Mouse (Mus musculus): ENCODE results near the gene Lrrc49. TPM values are rescaled to one million over a fixed set of nuclear protein-coding genes. Genes with fewer than 3 reads are reported as not detected.

Lrrc49 gene
- polyA plus RNA-seq, 1 experiment from 2014 or later = 9.6 TPM

GRCm38 (mm10) chr9:60546169-60546568 is 141.8 kb downstream of the Lrrc49 start:
- Histone ChIP-seq H3K4me3 (ENCODE audit: low read length) (no peak overlapping the region), H3K9me3 (replicated peaks; ENCODE audit: control insufficient read depth, low read length) (no peaks in the 10 kb centered on the region), H3K4me2 (ENCODE audit: low read depth, low read length) (no peak overlapping the region), H3K27ac (ENCODE audit: low read length) (no peak overlapping the region), H3K36me3 (ENCODE audit: control insufficient read depth, insufficient read depth) (no peaks in the 10 kb centered on the region), H3K27me3 (ENCODE audit: control insufficient read depth, insufficient read depth, low read length) (no peaks in the 10 kb centered on the region), H3K4me1 (ENCODE audit: control insufficient read depth, insufficient read depth, low read length) (peaks cover 5% of the 10 kb centered on the region; the same call in 1 of the 2 replicates), H3K9ac (ENCODE audit: low read length) (no peak overlapping the region)
- ATAC-seq (replicated peaks; ENCODE audit: extremely low read depth, insufficient read depth, low FRiP score) = no peak
- WGBS = 45% methylated on average over 2 of the region's 2 CpGs

- ATAC-seq (replicated peaks; ENCODE audit: extremely low read depth, insufficient read depth, low FRiP score) = no peak
Observed at GRCm38 (mm10) chr9:60545361-60546096, 142.4 kb downstream of the Lrrc49 start.

DNA sequence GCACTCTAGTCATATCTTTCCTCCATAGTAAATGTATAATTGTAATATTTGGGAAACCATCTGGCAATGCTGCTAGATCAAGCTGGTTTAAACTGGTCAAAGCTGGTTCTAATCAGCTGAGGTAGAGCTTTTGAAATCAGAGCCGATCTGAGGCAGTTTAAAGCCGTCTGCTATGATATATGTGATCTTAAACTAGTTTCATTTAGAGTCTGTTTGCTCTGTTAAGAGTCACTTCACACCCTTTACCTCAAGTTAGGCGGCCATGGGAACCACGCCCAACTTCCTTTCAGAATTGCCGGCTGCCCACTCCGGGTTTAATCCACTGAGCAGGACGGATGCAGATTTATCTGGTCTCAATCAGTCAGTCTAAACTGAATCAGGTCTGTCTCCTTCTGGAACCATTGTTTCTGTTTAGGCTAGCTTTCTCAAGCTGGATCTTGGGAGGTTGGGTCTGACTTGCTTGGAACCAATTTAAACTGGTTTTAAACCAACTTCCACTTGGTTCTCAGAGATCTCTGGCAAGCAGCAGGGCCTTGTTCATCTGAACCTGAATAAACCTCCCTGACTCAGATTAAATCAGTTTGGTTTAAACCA is 144.4 kb downstream of the Lrrc49 start:
- no peak overlapping the region for H3K4me2 ChIP-seq (ENCODE audit: low read depth, low read length)
- H3K9ac ChIP-seq (ENCODE audit: low read length) = no peak overlapping the region
- no peaks in the 10 kb centered on the region for H3K36me3 ChIP-seq (ENCODE audit: control insufficient read depth, insufficient read depth)
- no peaks in the 10 kb centered on the region for H3K27me3 ChIP-seq (ENCODE audit: control insufficient read depth, insufficient read depth, low read length)
- no peak overlapping the region for H3K27ac ChIP-seq (ENCODE audit: low read length)
- WGBS = 67% methylated on average over 7 of the region's 7 CpGs
- no peaks in the 10 kb centered on the region for H3K9me3 ChIP-seq (replicated peaks; ENCODE audit: control insufficient read depth, low read length)
- no peak for ATAC-seq (replicated peaks; ENCODE audit: extremely low read depth, insufficient read depth, low FRiP score)
- no peak overlapping the region for H3K4me3 ChIP-seq (ENCODE audit: low read length)
- peaks cover 5% of the 10 kb centered on the region; the same call in 1 of the 2 replicates for H3K4me1 ChIP-seq (ENCODE audit: control insufficient read depth, insufficient read depth, low read length)

More at GRCm38 (mm10) chr9:60545361-60546096, 142.4 kb downstream of the Lrrc49 start:
- peaks cover 5% of the 10 kb centered on the region; the same call in 1 of the 2 replicates for H3K4me1 ChIP-seq (ENCODE audit: control insufficient read depth, insufficient read depth, low read length)
- peak overlapping the region; percentile 3; the same call in 1 of the 2 replicates for H3K4me2 ChIP-seq (ENCODE audit: low read depth, low read length)
- no peaks in the 10 kb centered on the region for H3K27me3 ChIP-seq (ENCODE audit: control insufficient read depth, insufficient read depth, low read length)
- H3K9ac ChIP-seq (ENCODE audit: low read length) = no peak overlapping the region
- no peaks in the 10 kb centered on the region for H3K36me3 ChIP-seq (ENCODE audit: control insufficient read depth, insufficient read depth)
- WGBS = 49% methylated on average over 13 of the region's 13 CpGs
- H3K27ac ChIP-seq (ENCODE audit: low read length) = no peak overlapping the region
- H3K9me3 ChIP-seq (replicated peaks; ENCODE audit: control insufficient read depth, low read length) = no peaks in the 10 kb centered on the region
- no peak overlapping the region for H3K4me3 ChIP-seq (ENCODE audit: low read length)

DNA sequence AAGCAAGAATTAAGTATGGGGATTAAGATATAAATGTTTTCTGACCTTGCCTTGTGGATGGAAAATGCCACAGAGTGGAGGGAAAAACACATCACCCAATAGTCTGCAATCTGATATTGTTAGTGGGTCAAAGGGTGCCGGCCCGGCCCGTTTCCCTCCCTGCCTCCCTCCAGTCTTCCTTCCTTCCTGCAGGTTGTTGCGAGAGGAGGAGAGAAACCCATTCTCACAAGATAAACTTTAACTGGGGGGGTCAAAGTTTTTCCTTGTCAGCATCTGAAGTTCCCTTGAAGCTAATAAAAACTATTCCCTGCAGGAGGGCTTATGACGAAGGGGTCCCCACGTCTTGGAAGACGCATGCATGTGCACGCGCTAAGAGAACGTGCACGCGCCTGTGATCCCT is 157.6 kb downstream of the Lrrc49 start:
- H3K27ac ChIP-seq (ENCODE audit: low read length) = peak overlapping the region; percentile 58
- 0 out of 2 replicates have a peak overlapping the region, but pooled peaks have one; percentile 11 for H3K4me2 ChIP-seq (ENCODE audit: low read depth, low read length)
- no peak overlapping the region for H3K4me3 ChIP-seq (ENCODE audit: low read length)
- H3K36me3 ChIP-seq (ENCODE audit: control insufficient read depth, insufficient read depth) = no peaks in the 10 kb centered on the region
- H3K9ac ChIP-seq (ENCODE audit: low read length) = no peak overlapping the region
- no peaks in the 10 kb centered on the region for H3K27me3 ChIP-seq (ENCODE audit: control insufficient read depth, insufficient read depth, low read length)
- ATAC-seq (replicated peaks; ENCODE audit: extremely low read depth, insufficient read depth, low FRiP score) = no peak
- H3K4me1 ChIP-seq (ENCODE audit: control insufficient read depth, insufficient read depth, low read length) = peaks cover 28% of the 10 kb centered on the region
- WGBS = 80% methylated on average over 12 of the region's 12 CpGs
- no peaks in the 10 kb centered on the region for H3K9me3 ChIP-seq (replicated peaks; ENCODE audit: control insufficient read depth, low read length)

DNA sequence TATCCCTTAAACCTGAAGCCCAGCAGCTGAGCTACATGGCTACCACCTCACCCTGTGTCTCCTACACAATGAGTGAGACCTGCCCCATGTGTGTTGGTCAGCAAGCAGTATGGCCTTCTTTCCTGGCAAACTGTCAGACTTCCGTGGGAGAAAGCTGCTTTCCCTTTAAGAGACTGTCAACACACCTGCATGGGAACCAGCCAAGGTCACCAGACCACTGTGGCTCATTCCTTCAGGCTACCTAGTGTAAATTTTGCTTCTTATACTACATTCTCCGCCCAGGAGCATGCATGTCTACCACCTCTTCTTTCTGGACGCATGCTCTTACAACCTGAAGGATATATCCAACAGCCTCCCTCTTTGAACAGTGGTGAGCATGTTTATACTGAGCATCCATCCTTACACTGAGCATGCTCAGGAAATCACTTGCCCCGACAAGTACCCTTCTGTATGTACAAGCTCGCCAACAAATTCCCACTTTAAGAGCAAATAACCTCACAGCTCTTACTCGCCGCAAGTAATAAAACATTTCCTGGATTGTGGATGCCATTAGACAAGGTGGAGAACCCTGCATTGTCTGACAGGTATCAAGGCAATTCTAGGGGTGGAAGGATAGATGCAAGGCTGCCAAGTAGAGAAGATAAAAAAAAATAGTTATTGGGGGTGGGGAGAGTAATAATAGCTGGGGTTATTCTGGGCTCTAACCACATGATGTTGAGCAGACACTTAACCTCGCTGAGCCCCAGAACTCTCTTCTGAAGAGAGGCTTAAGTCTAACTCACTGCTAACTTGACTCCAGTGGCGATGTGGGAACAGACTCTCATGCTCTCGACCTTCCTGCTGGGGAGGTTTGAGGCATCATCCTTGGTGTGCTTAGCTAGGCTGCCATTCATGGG is 158.4 kb downstream of the Lrrc49 start:
- Histone ChIP-seq H3K4me2 (ENCODE audit: low read depth, low read length) (0 out of 2 replicates have a peak overlapping the region, but pooled peaks have one; percentile 11), H3K9me3 (replicated peaks; ENCODE audit: control insufficient read depth, low read length) (no peaks in the 10 kb centered on the region), H3K4me1 (ENCODE audit: control insufficient read depth, insufficient read depth, low read length) (peaks cover 28% of the 10 kb centered on the region), H3K36me3 (ENCODE audit: control insufficient read depth, insufficient read depth) (no peaks in the 10 kb centered on the region), H3K27ac (ENCODE audit: low read length) (peak overlapping the region; percentile 58), H3K9ac (ENCODE audit: low read length) (no peak overlapping the region), H3K4me3 (ENCODE audit: low read length) (no peak overlapping the region), H3K27me3 (ENCODE audit: control insufficient read depth, insufficient read depth, low read length) (no peaks in the 10 kb centered on the region)
- ATAC-seq (replicated peaks; ENCODE audit: extremely low read depth, insufficient read depth, low FRiP score) = peak; percentile 64
- 59% methylated on average over 10 of the region's 10 CpGs for WGBS

DNA sequence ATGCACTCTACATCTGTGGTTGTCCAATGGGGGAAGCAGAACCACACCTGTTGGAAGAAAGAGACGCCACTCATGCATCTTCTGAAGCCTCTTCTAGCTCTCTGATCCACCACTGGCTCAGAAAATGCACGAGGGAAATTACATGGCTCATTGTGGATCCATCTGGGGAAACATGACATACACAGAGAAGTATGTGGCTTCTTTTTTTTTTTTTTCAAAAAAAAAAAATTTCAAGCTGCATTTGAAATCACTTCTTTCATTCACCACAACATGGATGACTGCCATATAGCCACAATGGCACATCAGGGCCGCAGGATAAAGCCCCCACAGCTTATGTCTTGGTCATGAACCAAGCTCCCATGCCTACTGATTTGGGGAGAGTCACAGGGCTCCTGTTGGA is 159.7 kb downstream of the Lrrc49 start:
- WGBS = 59% methylated on average over 3 of the region's 3 CpGs
- no peaks in the 10 kb centered on the region for H3K36me3 ChIP-seq (ENCODE audit: control insufficient read depth, insufficient read depth)
- H3K4me1 ChIP-seq (ENCODE audit: control insufficient read depth, insufficient read depth, low read length) = peaks cover 28% of the 10 kb centered on the region
- ATAC-seq (replicated peaks; ENCODE audit: extremely low read depth, insufficient read depth, low FRiP score) = no peak
- no peak overlapping the region for H3K4me2 ChIP-seq (ENCODE audit: low read depth, low read length)
- no peak overlapping the region for H3K4me3 ChIP-seq (ENCODE audit: low read length)
- no peaks in the 10 kb centered on the region for H3K27me3 ChIP-seq (ENCODE audit: control insufficient read depth, insufficient read depth, low read length)
- no peaks in the 10 kb centered on the region for H3K9me3 ChIP-seq (replicated peaks; ENCODE audit: control insufficient read depth, low read length)
- H3K9ac ChIP-seq (ENCODE audit: low read length) = no peak overlapping the region
- H3K27ac ChIP-seq (ENCODE audit: low read length) = no peak overlapping the region

DNA sequence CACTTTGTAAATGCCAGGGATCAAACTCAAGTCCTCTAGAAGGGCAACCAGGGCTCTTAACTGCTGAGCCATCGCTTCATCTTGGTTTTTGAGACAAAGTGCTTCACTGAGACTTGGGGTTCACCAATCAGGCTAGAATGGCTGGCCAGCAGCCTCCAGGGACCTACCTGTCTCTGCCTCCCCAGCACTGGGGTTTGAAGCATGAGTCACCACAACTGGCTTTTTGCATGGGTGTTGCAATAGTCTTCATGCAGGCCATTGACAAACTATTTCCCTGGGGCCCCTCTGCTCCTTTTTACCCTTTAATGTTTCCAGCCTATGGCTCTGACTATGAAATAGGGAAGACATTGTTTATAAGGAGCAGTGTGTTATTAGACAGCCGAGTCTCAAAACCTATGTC is 160.1 kb downstream of the Lrrc49 start:
- H3K9ac ChIP-seq (ENCODE audit: low read length) = no peak overlapping the region
- H3K4me1 ChIP-seq (ENCODE audit: control insufficient read depth, insufficient read depth, low read length) = peaks cover 28% of the 10 kb centered on the region
- no peaks in the 10 kb centered on the region for H3K9me3 ChIP-seq (replicated peaks; ENCODE audit: control insufficient read depth, low read length)
- ATAC-seq (replicated peaks; ENCODE audit: extremely low read depth, insufficient read depth, low FRiP score) = no peak
- no peak overlapping the region for H3K4me3 ChIP-seq (ENCODE audit: low read length)
- H3K4me2 ChIP-seq (ENCODE audit: low read depth, low read length) = no peak overlapping the region
- WGBS = 81% methylated on average over 2 of the region's 2 CpGs
- peak overlapping the region; percentile 30; the same call in 1 of the 2 replicates for H3K27ac ChIP-seq (ENCODE audit: low read length)
- no peaks in the 10 kb centered on the region for H3K27me3 ChIP-seq (ENCODE audit: control insufficient read depth, insufficient read depth, low read length)
- no peaks in the 10 kb centered on the region for H3K36me3 ChIP-seq (ENCODE audit: control insufficient read depth, insufficient read depth)

DNA sequence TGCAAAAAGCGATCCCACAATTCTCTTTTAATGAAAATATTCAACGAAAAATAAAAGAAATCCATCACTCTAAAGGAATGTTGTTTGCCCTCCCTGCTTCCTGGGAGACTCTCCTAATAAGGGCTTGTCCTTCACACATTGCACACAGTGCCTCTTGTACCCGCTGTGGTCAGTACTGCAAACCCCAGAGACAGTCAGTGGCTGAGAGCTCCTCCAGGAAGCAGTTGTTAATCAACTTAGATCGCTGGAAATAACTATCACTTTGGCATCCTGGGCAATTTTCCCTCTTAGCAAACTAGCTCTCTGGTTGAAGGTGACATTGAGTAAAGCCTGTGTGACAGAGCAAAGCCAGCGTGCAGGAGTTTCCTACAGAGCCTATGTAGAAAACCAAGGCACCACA is 160.9 kb downstream of the Lrrc49 start:
- no peak for ATAC-seq (replicated peaks; ENCODE audit: extremely low read depth, insufficient read depth, low FRiP score)
- H3K27me3 ChIP-seq (ENCODE audit: control insufficient read depth, insufficient read depth, low read length) = no peaks in the 10 kb centered on the region
- no peak overlapping the region for H3K4me3 ChIP-seq (ENCODE audit: low read length)
- H3K27ac ChIP-seq (ENCODE audit: low read length) = peak overlapping the region; percentile 65
- no peaks in the 10 kb centered on the region for H3K36me3 ChIP-seq (ENCODE audit: control insufficient read depth, insufficient read depth)
- no peaks in the 10 kb centered on the region for H3K9me3 ChIP-seq (replicated peaks; ENCODE audit: control insufficient read depth, low read length)
- peak overlapping the region; percentile 14; the same call in 1 of the 2 replicates for H3K9ac ChIP-seq (ENCODE audit: low read length)
- 42% methylated on average over 5 of the region's 5 CpGs for WGBS
- no peak overlapping the region for H3K4me2 ChIP-seq (ENCODE audit: low read depth, low read length)
- H3K4me1 ChIP-seq (ENCODE audit: control insufficient read depth, insufficient read depth, low read length) = peaks cover 28% of the 10 kb centered on the region
